Mouse (Mus musculus): ENCODE results near the gene Lhx8. TPM values are rescaled to one million over a fixed set of nuclear protein-coding genes. Genes with fewer than 3 reads are reported as not detected.

The Lhx8 gene
- total RNA-seq, 4 experiments from 2014 or later, result 0.25 TPM; not detected in 3

GRCm38 (mm10) chr3:154257312-154257711 is 73.1 kb downstream of the Lhx8 start:
- DNase-seq (ENCODE audit: low spot score in 2 of 2), result no peak

Measured in gastrocnemius, adult 8-10 months (tissue).